Mouse (Mus musculus): ENCODE data around the gene Pde6g.
A peak's percentile ranks its signal among the peaks of the same experiment; 100 is the strongest.

Gene Pde6g

GRCm38 (mm10) chr11:120467051-120467735 lies 13.9 kb upstream of the Pde6g start, which contains the start of gene Arl16:
TSS of gene Arl16 (minus strand) at chr11:120467607.
- peak; percentile 99 for DNase-seq (ENCODE audit: low read depth, low spot score)

DNA sequence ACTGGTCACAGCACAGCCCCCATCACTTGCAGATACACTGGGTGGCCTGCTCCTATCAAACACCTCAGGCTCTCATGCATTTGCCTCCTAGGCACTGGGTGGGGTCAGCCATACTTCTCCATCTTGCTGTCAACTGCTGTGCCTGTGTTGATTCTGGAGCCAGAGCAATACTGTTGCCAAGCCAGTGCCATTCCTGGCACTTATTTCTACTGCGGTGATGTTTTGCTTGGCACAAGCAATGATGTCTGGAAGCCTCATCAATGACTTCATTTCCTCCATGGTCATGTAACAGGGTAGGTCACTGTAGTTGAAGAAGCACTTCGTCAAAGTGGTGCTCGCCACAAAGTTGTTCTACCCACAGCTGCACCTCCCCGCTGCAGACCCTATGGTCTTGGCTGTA lies 12.2 kb upstream of the Pde6g start:
- no peak for DNase-seq (ENCODE audit: low read depth, low spot score)

DNA sequence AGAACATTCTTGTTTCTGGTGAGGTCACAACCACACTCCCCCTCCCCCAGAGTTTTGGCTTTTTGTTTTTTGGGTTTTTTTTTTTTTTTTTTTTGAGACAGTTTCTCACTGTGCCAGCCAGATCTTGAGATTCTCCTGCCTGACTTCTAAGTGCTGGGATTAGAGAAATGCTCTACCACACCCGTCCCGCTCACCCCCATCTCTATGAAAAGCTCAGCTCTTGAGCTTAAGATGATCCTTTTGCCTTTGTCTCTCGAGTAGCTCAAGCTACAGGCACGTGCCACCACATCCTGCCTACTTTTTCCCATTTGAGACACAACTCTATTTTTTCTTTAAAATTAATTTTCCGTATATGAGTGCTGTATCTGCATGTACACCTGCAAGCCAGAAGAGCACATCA lies 11.1 kb upstream of the Pde6g start:
- DNase-seq (ENCODE audit: low read depth, low spot score), result no peak

GRCm38 (mm10) chr11:120463536-120463935 lies 10.2 kb upstream of the Pde6g start:
- no peak for DNase-seq (ENCODE audit: low read depth, low spot score)

DNA sequence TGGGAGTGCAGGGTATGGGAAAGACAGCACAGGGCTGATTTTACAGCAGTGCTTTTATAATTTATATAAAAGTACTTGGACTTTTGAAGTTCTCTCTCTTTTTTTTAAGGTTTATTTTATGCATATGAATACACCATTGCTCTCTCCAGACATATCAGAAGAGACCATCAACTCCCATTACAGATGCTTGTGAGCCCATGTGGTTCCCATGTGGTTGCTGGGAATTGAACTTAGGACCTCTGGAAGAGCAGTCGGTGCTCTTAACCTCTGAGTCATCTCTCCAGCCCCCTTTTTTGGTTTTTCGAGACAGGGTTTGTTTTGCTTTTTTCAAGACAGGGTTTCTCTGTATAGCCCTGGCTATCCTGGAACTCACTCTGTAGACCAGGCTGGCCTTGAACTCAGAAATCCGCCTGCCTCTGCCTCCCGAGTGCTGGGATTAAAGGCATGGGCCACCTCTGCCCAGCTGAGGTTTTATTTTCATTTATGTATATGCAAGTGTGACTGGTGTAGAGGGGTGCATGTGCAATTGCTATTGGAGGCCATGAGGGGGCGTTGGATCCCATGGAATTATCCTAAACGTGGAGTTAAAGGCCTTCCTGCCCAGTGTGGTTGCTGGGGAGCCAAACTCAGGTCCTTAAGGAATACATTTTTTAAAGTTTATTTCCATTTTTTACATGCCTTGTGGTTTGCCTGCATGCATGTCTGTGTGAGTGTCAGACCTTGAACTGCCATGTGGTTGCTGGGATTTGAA lies 5.7 kb upstream of the Pde6g start:
- no peak for DNase-seq (ENCODE audit: low read depth, low spot score)

DNA sequence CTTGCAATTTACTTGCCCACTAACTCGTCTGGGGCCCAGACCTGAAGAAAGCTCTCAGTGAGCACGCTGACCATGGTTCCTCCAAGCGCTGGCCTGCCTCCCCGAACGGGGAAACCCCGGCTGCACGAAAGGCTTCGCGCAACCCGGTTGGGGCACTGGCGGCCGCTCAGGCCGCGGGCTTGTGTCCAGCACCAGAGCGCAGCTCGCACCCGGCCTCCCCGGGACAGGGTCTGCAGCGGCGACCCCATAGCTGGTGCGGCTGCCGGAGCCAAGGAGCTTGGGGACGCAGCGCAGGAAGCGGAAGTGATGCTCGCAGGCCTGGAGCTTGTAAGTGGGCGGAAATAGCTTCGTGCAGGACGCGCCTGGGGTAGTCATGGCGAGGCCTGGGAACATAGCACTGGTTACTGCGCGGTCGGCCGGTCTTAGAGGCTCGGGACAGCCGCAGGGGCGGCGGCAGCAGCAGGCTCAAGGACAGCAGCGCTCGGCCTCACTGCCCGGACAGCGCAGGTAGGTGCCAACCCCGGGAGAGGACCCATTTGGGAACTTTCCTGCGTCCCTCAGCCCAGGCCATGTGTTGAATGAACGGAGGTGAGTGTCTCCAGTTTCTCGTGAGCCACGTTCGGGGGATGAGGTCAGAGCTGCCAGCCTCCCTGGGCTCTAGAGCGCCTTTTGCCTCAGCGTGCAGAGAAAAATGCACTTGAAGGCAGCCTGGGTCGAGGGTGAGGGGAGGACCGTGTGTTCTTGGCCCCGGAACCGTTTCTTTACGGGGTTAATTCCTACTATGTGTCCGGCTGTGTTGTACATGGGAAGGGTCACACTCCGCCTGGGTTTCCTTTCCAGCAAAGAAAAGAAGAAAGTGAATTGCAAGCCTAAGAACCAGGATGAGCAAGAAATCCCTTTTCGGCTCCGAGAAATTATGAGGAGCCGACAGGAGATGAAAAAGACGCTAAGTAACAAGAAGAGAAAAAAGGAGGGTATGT lies 4.8 kb upstream of the Pde6g start, which contains the start of the genes Oxld1 and Ccdc137:
Gene Oxld1, minus strand, starts transcription at position 297 of the 980 bp plus-strand sequence.
Gene Ccdc137, plus strand, starts transcription at position 344 of the 980 bp plus-strand sequence.
- peak; percentile 78 for DNase-seq (ENCODE audit: low read depth, low spot score)

- DNase-seq (ENCODE audit: low read depth, low spot score), result no peak
Measured at GRCm38 (mm10) chr11:120457370-120457769, 4.1 kb upstream of the Pde6g start.

- DNase-seq (ENCODE audit: low read depth, low spot score), result no peak
Measured at GRCm38 (mm10) chr11:120455413-120455812, 2.1 kb upstream of the Pde6g start.

- DNase-seq (ENCODE audit: low read depth, low spot score), result no peak
Measured at GRCm38 (mm10) chr11:120454965-120455364, 1.7 kb upstream of the Pde6g start.

DNA sequence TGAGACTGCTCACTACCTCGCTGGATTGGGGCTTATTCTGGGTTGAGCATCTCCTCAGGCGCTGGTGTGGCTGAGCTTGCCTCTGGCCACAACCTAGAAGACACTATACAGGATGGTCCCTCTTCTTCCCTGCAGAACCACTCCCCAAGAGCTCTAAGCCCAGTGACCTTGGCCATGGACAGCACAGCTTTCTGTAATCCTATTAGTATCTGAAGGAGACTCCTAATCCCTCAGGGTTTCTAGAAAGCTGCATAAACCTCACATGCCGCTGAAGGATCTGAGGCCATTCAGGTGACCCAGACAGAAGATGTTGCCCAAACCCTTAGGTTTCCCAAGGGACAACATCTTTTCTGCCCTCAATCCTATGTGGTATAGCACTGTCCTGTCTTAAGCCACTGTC lies 1.1 kb downstream of the Pde6g start:
- DNase-seq (ENCODE audit: low read depth, low spot score), result no peak

- DNase-seq (ENCODE audit: low read depth, low spot score), result no peak
Measured at GRCm38 (mm10) chr11:120447179-120447578, 6.1 kb downstream of the Pde6g start.

DNA sequence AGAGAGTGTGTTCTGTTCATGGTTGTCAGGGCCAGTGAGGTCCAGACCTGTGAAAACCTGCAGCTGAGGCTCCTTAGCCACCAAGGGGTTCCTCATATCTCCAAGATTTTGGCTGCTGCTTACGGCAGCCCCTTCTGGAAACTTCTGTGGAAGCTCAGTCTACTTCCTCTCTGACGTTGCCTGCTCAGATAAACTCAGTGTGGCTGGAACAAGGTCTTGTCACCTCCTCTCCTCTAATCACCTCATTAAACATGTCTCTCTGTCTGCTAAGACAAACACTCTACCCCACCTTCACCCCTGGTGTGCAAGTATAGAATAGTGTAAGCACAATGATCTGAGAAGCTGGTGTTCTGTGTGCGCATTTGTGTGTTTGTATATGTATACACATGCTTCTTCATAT lies 7.8 kb downstream of the Pde6g start:
- DNase-seq (ENCODE audit: low read depth, low spot score), result no peak

DNA sequence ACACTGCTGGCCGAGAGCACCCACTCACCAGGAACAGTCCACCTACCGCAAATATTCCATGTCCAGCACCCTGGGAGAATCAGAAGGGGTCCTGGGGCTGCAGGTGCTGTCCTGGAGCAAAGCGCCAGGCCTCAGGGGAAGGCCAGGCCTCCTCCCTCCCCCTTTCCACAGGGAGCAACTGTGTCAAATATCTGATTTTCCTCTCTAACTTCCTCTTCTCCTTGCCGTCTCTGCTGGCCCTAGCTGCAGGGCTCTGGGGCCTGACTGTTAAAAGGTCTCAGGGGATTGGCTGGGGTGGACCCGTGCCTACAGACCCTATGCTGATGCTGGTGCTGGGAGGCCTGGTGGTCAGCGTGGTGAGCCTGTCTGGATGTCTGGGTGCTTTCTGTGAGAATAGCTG lies 9.2 kb downstream of the Pde6g start:
- DNase-seq (ENCODE audit: low read depth, low spot score), result no peak

DNA sequence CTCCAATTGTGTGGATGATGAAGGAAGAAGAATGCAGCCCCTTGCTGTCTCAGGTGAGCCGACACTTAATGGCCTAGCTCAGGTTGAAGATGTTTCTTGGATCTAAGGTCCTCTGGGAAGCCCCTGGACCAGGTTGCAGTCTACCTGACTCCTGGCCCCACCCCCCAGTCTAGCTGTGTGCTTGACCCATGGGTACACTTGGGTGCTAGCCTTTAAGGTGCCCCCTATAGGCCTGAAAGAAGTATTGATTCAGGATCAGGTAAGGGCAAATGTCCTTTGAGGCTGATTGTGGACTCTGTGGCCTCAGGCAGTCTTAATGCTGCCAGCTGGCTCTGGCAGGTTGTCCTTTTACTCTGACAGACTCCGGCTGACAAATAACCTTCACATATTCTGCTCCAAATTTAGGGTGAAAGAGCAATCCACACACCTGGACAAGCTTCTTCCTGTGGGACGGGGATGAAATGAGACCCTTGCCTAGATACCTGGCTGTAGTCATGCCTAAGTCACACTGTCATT lies 10.5 kb downstream of the Pde6g start:
- no peak for DNase-seq (ENCODE audit: low read depth, low spot score)

DNA sequence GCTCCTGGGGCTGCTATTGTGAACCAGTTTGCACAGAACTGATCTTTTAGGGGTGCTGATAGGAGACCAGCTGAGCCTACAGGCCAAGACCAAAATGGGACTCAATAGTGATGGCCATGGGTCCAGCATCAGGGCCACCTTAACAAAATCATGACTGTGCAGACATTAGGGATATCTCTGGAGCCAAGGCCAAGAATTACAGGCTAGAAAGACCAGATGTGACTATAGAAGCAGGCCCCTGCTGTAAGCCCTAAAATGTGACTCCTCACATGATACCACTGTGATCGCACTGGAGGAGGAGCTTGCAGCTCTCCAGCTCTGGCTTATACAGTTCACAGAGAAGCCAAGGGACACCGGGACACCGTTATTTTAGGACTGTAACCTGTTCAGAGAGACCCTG lies 11.0 kb downstream of the Pde6g start, which contains the start of gene Tspan10:
Gene Tspan10, plus strand, starts transcription at position 301 of the 400 bp plus-strand sequence.
- no peak for DNase-seq (ENCODE audit: low read depth, low spot score)

- DNase-seq (ENCODE audit: low read depth, low spot score), result no peak
Measured at GRCm38 (mm10) chr11:120437857-120438385, 15.4 kb downstream of the Pde6g start.

DNA sequence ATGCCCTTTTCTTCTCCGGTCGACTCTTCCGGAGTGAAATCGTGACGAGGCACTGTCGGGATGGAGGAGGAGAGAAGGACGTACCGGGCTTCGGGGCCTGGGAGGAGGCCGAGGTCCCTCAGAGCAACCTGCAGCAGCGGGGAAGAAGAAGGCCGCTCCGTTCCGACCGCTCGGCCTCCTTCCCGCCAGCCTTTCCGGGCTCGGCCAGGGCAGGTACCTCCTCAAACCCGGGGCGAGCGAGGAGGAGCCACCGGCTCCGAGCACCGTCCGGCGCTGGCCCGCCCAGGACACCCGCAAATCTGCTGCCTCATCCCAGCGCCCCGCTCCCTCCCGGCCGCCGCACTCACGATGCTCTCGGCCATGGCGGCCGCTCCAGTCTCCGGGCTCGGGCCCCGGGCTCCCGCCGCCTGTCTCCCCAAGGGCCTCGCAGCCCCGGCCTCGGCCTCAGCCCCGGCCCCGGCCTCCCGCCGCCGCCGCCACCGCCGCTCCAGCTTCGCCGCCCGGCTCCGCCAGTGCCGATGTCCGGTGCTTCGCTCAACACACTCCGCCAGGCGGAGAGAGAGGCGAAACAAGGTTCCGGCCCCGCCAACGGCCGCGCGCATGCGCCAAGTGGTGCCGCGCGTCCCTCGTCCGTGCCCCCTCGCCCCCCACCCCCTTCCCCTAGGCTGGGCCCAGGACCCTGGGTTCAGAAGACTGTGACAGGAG lies 16.0 kb downstream of the Pde6g start, which contains the start of gene Nploc4:
Gene Nploc4, minus strand, starts transcription at position 557 of the 705 bp plus-strand sequence.
- peak; percentile 93 for DNase-seq (ENCODE audit: low read depth, low spot score)

DNA sequence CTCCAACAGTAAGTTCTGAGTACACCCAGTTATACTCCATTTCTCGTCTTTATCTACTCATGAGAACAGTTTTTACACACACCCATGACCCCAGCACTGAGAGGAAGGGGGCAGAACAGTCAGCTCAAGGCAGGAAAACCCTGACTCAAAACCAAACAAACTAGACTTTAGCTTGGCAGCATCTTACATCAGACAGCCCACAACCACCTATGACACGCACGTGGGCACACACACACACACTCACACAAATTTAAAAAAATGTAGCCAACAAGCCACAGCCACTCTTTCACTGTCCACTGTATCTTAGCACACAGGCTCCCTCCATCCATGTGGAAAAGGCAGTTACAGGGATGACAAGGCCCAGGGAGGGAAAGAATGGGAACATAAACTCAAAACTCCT lies 26.6 kb downstream of the Pde6g start:
- DNase-seq (ENCODE audit: low read depth, low spot score), result no peak

DNA sequence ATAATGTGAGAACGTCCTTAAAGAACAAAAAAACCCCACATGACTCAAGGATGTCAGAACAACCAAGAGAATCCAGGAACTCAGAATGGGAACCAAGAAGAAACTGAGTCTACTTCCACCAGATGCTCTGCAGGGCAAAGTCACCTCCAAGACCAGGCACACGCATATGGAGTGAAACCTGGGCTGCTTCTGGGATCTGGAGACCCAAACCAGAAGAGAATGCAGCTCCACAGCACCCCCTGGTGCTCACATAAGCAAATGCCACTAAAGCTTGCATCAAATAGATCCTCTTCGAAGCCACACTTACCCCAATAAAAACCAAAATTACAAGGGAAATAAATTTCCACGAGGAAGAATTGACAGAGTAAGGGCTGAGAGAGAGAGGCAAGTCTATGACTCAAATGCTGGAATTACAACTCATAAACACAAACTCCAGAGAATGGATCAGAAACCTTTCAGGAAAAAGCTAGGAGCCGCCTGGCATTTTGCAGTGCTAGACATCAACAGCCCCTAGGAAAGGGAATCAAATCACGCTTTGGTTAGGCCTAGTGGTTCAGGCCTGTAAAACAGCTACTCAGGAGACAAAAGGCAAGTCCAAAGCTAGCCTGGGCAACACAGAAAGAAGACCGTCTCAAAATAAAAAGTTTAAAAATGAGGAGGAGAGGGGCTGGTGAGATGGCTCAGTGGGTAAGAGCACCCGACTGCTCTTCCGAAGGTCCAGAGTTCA lies 29.6 kb downstream of the Pde6g start:
- peak; percentile 83 for DNase-seq (ENCODE audit: low read depth, low spot score)

Data from forelimb bud, embryonic 11.5 days (tissue).